Mouse (Mus musculus) midbrain, postnatal 0 days (tissue): ENCODE measurements at regions not wholly inside any gene's neighbourhood (a gene's known extent, or its start where the extent isn't known, plus 50 kb on each side); places are given as distances from the start of the nearest gene placed in this dataset.

Source experiments
- ATAC-seq: fragments of 200-750 bp; cut with Nextera tagmentation; 2 replicates; pipeline ENCODE4 v1.8.0; 2017; ENCODE audit warnings: moderate number of reproducible peaks, mild to moderate bottlenecking, moderate TSS enrichment, moderate library complexity; ENCODE audit not compliant: low FRiP score
- DNase-seq: peaks from one replicate; pipeline ENCODE4 v3.0.0-alpha.2; 2015; ENCODE audit warnings: low spot score
- H3K27ac ChIP-seq: fragments of 300-500 bp; sonication (generic); 2 replicates; pipeline ENCODE4 v1.5.1; 2014; ENCODE audit warnings: low read depth, mild to moderate bottlenecking, low read length, mixed read lengths
- H3K27me3 ChIP-seq: fragments of 300-500 bp; sonication (generic); 2 replicates; pipeline ENCODE4 v1.6.1; 2014; ENCODE audit warnings: low read length, control low read depth, mixed read lengths; ENCODE audit not compliant: insufficient read depth
- H3K36me3 ChIP-seq: fragments of 300-500 bp; sonication (generic); 2 replicates; pipeline ENCODE4 v1.6.1; 2014; ENCODE audit warnings: low read length, control low read depth, mixed read lengths; ENCODE audit not compliant: insufficient read depth
- H3K4me1 ChIP-seq: fragments of 300-500 bp; sonication (generic); 2 replicates; pipeline ENCODE4 v1.6.1; 2014; ENCODE audit warnings: mild to moderate bottlenecking, control low read depth, antibody characterized with exemption, low read length, mixed read lengths; ENCODE audit not compliant: insufficient read depth
- H3K4me2 ChIP-seq: fragments of 300-500 bp; sonication (generic); 2 replicates; pipeline ENCODE4 v1.6.1; 2014; ENCODE audit warnings: low read depth, mild to moderate bottlenecking, low read length, mixed read lengths; ENCODE audit not compliant: poor library complexity, severe bottlenecking
- H3K4me3 ChIP-seq: fragments of 300-500 bp; sonication (generic); 2 replicates; pipeline ENCODE4 v1.5.1; 2014; ENCODE audit warnings: low read depth, mild to moderate bottlenecking, low read length, moderate library complexity
- H3K9ac ChIP-seq: fragments of 300-500 bp; sonication (generic); replicated peaks from 2 replicates; pipeline ENCODE4 v1.6.1; 2014; ENCODE audit warnings: mild to moderate bottlenecking, low read length, moderate library complexity, mixed read lengths; ENCODE audit not compliant: poor library complexity, severe bottlenecking
- H3K9me3 ChIP-seq: fragments of 300-500 bp; sonication (generic); 2 replicates; pipeline ENCODE4 v1.6.1; 2016; ENCODE audit warnings: low read length, control low read depth
- CTCF ChIP-seq: IDR thresholded peaks from 2 replicates; pipeline ENCODE4 v1.5.1; 2016; ENCODE audit warnings: antibody characterized with exemption, mild to moderate bottlenecking
- WGBS: fragments of 180-500 bp; shearing (Covaris S2); extraction: QIAGEN DNeasy Blood & Tissue Kit; methylation state at CpG from one replicate; pipeline ENCODE4 v1.1.7; 2014; 5-methylcytosine and 5-hydroxymethylcytosine counted together

DNA sequence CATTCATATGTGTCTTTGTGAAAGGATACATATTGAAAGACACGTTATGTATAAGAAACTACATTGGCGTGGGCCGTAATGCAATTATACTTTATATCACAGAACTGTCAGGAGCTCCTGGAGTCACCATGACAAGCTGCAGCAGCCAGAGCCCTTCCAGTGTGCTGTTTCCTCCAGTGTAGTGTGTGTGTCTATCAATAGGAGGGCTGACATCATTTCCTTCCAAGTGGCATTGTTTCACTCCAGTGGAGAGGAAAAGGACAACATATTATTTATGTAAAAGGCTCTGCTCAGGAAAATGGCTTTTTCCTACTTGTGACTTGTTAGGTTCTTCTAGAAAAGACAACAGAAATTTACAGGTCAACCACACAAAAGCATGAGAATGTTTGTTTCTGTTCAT is 172.5 kb downstream of the Ankrd50 start:
- TF ChIP-seq CTCF = no peak
- no peak overlapping the region for H3K9ac ChIP-seq
- no peaks in the 10 kb centered on the region for H3K9me3 ChIP-seq
- H3K4me3 ChIP-seq = no peak overlapping the region
- no peak overlapping the region for H3K4me2 ChIP-seq
- no peak overlapping the region for H3K27ac ChIP-seq
- WGBS = 43% methylated on average over 3 of the region's 3 CpGs
- no peak for ATAC-seq
- H3K27me3 ChIP-seq = no peaks in the 10 kb centered on the region
- no peaks in the 10 kb centered on the region for H3K36me3 ChIP-seq
- DNase-seq = peak; percentile 7
- H3K4me1 ChIP-seq = no peaks in the 10 kb centered on the region

DNA sequence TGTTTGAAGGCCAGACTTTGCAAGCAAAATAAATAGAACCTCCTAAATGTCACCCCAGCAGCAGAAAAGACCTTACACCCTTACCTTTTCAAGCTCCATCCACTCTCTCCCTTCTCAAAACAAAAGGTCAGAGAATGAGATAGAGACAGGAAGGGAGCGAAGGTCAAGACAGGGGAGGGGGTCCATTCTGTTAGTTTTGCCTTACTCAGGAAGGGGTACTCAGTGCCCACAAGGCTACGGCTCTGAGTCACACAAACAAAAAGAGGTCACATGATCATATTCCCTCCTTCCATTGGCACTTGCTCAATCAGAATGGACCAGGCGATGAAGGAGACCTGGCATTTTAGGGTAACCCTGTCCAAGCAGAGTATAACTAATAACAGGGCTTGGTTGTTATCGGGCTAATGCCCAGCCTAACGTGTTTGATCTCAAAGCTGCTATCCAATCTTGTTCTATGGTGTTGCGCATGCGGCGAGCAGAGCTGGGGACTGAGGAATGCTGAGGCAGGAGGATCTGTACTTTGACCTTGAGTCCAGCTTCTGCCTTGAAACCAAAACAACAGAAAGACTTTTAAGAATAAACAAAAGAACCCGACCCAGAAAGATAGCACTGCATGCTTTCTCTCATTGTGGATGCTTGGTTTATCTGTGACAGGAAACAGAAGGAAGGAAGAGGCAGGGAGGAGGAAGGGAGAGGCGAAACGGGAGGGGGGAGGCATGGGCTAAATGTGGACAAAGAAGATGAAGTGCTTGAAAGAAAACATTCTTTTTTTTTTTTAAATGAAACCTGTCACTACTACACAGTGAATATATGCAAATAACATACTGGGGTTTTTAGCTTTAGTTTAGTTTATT is 184.5 kb downstream of the Ankrd50 start:
- Histone ChIP-seq H3K27ac (no peak overlapping the region), H3K9me3 (no peaks in the 10 kb centered on the region), H3K4me2 (no peak overlapping the region), H3K36me3 (no peaks in the 10 kb centered on the region), H3K9ac (no peak overlapping the region), H3K27me3 (no peaks in the 10 kb centered on the region), H3K4me3 (no peak overlapping the region), H3K4me1 (no peaks in the 10 kb centered on the region)
- no peak for TF ChIP-seq CTCF
- ATAC-seq (no peak), DNase-seq (no peak)
- WGBS = 76% methylated on average over 11 of the region's 11 CpGs

DNA sequence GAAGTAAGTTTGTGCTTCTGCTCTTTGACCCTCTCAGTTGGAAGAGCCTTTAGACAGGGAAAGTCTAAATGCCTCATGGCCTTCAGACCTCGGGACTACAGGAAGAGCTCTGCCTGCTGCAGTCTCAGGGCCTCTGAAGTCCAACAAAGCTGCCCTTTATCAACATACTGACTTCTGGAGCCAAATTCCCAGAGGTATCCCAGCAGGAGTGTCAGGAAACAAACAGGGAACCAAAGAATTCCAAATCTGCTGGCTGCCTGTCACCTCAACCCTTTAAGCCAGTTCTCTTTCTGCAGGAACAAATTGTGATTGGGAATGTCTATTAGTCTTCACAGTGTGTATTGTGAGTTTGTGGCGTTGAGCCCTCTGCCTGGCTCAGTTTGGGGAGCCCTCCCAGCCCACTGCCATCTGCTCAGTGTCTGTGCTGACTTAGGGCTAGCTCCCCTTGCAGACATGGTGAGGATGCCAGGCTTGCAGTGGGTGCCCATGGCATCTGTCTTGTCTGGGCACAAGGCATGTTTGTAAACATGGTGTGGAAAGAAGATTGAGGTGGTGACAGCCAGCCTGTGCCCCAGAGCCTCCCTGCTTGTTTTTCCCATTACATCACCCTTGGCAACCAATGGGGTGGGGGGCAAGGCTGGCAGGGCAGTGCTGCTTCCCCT is 185.3 kb downstream of the Ankrd50 start:
- TF ChIP-seq CTCF = no peak
- Histone ChIP-seq H3K27ac (no peak overlapping the region), H3K4me3 (no peak overlapping the region), H3K36me3 (no peaks in the 10 kb centered on the region), H3K4me2 (no peak overlapping the region), H3K9me3 (no peaks in the 10 kb centered on the region), H3K4me1 (no peaks in the 10 kb centered on the region), H3K9ac (no peak overlapping the region), H3K27me3 (no peaks in the 10 kb centered on the region)
- 13% methylated on average over 2 of the region's 2 CpGs for WGBS
- ATAC-seq = peak; percentile 76
- DNase-seq = peak; percentile 81

DNA sequence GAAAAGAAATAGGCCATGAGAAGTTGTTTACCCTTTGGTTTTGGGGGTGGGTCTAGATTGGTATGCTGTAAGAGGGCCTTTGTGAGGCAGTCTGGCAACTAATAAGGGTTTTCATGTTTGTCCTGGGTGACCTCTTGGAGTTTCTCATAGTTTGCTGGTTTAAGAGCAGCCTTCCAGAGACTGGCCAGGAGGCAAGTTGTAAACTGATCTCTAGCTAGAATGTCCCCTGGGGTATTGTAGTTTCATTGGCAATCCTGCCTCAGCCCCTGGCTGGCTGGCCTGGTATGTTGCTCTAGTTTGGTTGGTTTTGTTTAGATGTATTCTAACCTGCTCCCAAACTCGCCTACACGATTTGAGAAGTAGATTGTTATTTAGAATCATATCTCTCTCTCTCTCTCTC is 187.1 kb downstream of the Ankrd50 start:
- 94% methylated on average over 2 of the region's 2 CpGs for WGBS
- no peak for ATAC-seq
- Histone ChIP-seq H3K27ac (no peak overlapping the region), H3K27me3 (no peaks in the 10 kb centered on the region), H3K9me3 (no peaks in the 10 kb centered on the region), H3K4me3 (no peak overlapping the region), H3K4me2 (no peak overlapping the region), H3K4me1 (no peaks in the 10 kb centered on the region), H3K36me3 (no peaks in the 10 kb centered on the region), H3K9ac (no peak overlapping the region)
- no peak for DNase-seq
- TF ChIP-seq CTCF = no peak

DNA sequence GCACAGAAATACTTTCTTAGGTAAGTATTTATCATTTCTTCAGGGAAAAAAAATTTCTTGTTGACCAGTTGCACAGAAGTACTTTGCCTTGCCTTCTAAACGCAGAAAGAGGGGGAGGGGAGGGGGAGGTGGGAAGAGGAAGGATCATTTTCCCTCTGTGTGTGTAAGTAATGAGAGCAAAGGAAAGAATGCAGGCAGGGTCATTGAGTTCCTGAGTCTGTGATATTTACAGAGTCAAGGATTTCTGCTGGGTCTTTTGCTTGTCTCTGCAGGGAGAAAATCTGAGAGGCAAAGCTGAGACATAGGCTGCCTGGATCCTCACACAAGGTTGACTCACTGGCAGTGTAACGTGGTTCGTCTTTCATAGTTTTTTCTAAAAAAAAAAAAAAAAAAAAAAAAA is 195.6 kb downstream of the Ankrd50 start:
- no peaks in the 10 kb centered on the region for H3K27me3 ChIP-seq
- no peak for TF ChIP-seq CTCF
- 44% methylated on average over 3 of the region's 3 CpGs for WGBS
- no peak overlapping the region for H3K4me2 ChIP-seq
- H3K9me3 ChIP-seq = no peaks in the 10 kb centered on the region
- no peaks in the 10 kb centered on the region for H3K4me1 ChIP-seq
- H3K4me3 ChIP-seq = no peak overlapping the region
- DNase-seq (no peak), ATAC-seq (no peak)
- no peak overlapping the region for H3K9ac ChIP-seq
- H3K27ac ChIP-seq = no peak overlapping the region
- H3K36me3 ChIP-seq = no peaks in the 10 kb centered on the region

DNA sequence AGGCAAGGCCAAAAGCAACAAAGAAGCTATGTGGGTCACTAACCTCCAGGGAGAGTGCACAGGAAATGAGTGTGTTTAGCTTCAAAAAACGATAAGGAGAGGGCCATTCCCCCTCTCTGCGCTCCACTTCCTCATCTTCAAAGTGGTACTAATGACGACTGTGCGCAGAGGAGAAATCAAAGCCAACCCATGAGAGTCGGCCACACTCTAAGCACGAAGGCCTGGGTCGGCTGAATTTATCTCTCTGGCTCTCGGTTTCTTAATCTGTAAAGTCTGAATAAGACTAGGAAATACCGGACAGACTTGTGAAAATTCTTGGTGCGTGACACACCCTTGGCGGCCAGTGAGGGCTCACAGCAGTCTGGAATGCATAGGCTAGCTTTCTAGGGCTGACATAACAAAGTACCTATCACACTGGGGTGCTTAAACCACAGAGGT is 200.9 kb downstream of the Ankrd50 start:
- Histone ChIP-seq H3K27me3 (no peaks in the 10 kb centered on the region), H3K9me3 (no peaks in the 10 kb centered on the region), H3K27ac (no peak overlapping the region), H3K4me2 (no peak overlapping the region), H3K4me1 (no peaks in the 10 kb centered on the region), H3K9ac (no peak overlapping the region), H3K4me3 (no peak overlapping the region), H3K36me3 (no peaks in the 10 kb centered on the region)
- ATAC-seq (no peak), DNase-seq (no peak)
- TF ChIP-seq CTCF = no peak
- WGBS = 48% methylated on average over 11 of the region's 11 CpGs
